Mouse (Mus musculus): ENCODE data around the gene Rhd. TPM values are rescaled to one million over a fixed set of nuclear protein-coding genes. Genes with fewer than 3 reads are reported as not detected.

Rhd gene
- polyA plus RNA-seq, 1 experiment = 0.09 TPM

DNA sequence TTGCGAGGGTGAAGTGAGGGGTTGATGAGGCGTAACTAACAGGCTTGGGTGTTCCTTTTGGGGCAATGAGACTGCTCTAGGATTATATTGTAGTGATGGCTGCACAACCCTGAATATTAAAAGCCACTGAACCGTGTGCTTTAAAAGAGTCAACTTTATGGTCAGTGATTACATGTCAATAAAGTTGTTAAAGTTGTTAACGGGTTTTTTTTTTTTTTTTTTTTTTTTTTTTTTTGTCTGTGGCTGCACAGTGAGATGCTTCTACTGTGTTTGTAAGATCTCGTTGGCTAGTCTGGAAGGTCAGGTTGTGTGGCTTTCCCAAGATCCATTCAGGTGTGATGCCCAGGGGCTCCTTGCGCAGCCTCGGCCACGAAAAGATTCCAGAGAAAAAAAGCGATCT is 75.6 kb downstream of the Rhd start:
- WGBS = 28% methylated on average over 9 of the region's 9 CpGs
- no peak for TF ChIP-seq POLR2A (IDR thresholded peaks at IDR 0.05; ENCODE audit: low read depth, low read length)
- TF ChIP-seq CTCF (conservative IDR thresholded peaks at IDR 0.05; ENCODE audit: insufficient read depth, insufficient read length, low read depth, low read length) = no peak
- H3K4me1 ChIP-seq (ENCODE audit: control insufficient read depth, insufficient read depth, low read length) = no peaks in the 10 kb centered on the region
- DNase-seq = no peak
- no peak overlapping the region for H3K4me3 ChIP-seq (ENCODE audit: insufficient read depth, low read depth, low read length)
- H3K27ac ChIP-seq (ENCODE audit: insufficient read depth, low read depth, low read length) = no peak overlapping the region
- no peaks in the 10 kb centered on the region for H3K27me3 ChIP-seq (replicated peaks; ENCODE audit: control insufficient read depth, insufficient read depth, low read length)
- H3K36me3 ChIP-seq (ENCODE audit: control insufficient read depth, insufficient read depth, low read length) = no peaks in the 10 kb centered on the region; the same call in 1 of the 2 replicates

DNA sequence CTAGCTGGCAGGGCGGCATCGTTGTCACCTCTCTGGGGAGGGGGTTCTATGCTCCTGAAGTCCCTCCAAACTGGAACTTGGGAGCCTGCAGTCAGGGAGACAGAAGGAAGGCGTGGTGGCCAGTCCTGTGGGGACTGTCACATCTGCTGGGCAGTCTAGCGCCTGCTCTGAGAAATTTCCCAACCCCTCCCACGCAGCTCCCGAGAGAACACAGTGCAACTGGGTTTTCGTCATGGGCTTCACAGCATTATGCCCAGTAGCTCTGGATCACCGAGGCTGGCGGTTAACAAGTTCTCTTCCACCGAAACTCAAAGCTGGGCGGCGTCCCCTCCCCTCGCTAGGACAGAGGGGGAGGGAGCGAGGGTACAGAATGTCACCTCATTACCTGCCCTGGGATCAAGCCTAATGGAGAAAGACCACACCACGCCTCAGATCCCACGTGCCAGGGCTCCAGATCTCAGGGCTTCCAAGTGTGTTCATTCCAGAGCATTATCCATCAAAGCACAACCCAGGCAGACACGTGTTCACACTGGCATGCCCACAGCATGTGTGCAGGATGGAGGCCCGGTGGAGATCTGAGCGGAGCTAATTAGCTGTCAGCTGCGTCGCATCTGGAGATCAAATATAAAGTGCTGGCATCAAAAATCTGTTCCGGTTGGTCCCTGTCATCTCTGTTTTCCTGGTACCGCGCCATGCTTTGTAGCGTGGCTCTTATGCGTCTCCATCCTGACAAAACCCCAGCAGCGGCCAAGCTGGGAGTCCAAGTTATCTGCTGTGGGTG is 79.6 kb downstream of the Rhd start:
- TF ChIP-seq POLR2A (IDR thresholded peaks at IDR 0.05; ENCODE audit: low read depth, low read length) (no peak), CTCF (conservative IDR thresholded peaks at IDR 0.05; ENCODE audit: insufficient read depth, insufficient read length, low read depth, low read length) (no peak)
- H3K36me3 ChIP-seq (ENCODE audit: control insufficient read depth, insufficient read depth, low read length) = no peaks in the 10 kb centered on the region
- DNase-seq = no peak
- no peaks in the 10 kb centered on the region for H3K4me1 ChIP-seq (ENCODE audit: control insufficient read depth, insufficient read depth, low read length)
- 40% methylated on average over 27 of the region's 27 CpGs for WGBS
- no peak overlapping the region for H3K27ac ChIP-seq (ENCODE audit: insufficient read depth, low read depth, low read length)
- no peak overlapping the region for H3K4me3 ChIP-seq (ENCODE audit: insufficient read depth, low read depth, low read length)
- no peaks in the 10 kb centered on the region for H3K27me3 ChIP-seq (replicated peaks; ENCODE audit: control insufficient read depth, insufficient read depth, low read length)

Other genes with a start within 250 kb of the Rhd start
- 4.6 and 4.7 TPM in 2 replicates for gene Man1c1, start 160.2 kb upstream of the Rhd start, polyA plus RNA-seq (2012; rRNA removed)
- gene Ldlrap1, start 96.5 kb upstream of the Rhd start, polyA plus RNA-seq (2012; rRNA removed) = 21.8 and 22.0 TPM in 2 replicates
- gene Maco1, start 11.2 kb upstream of the Rhd start, polyA plus RNA-seq (2012; rRNA removed) = 8.5 and 10.8 TPM in 2 replicates
- gene Tmem50a, start 50.5 kb downstream of the Rhd start, polyA plus RNA-seq (2012; rRNA removed) = 90.1 and 115 TPM in 2 replicates
- gene Rsrp1, start 59.1 kb downstream of the Rhd start, polyA plus RNA-seq (2012; rRNA removed) = 172 and 319 TPM in 2 replicates
- 25.5 and 34.3 TPM in 2 replicates for gene Syf2, start 66.4 kb downstream of the Rhd start, polyA plus RNA-seq (2012; rRNA removed)

All from kidney, adult 2 months (tissue).